Mouse (Mus musculus) liver (tissue): ENCODE measurements around the gene Olfr665.
"Not testable (repeated sequence)": the region's sequence is repeated elsewhere in the genome, so short reads cannot be mapped to it uniquely, and the experiment has no call there.

Source experiments
- DNase-seq: peaks from one replicate; pipeline ENCODE4 v3.0.0-alpha.2; 2020; ENCODE audit warnings: mixed read lengths

Olfr665 gene

GRCm38 (mm10) chr7:104877731-104878130 is at the start of gene Olfr665:
Gene Olfr665 (plus strand): TSS chr7:104878031.
- no peak for DNase-seq

- DNase-seq, result no peak
Measured at GRCm38 (mm10) chr7:104842503-104842902, 35.3 kb upstream of the Olfr665 start, which contains the start of gene Usp17lb. Gene Usp17lb (minus strand): TSS chr7:104842603.

- no peak for DNase-seq
Measured at GRCm38 (mm10) chr7:104843731-104844287, 34.0 kb upstream of the Olfr665 start.

- not testable (repeated sequence) for DNase-seq
Measured at GRCm38 (mm10) chr7:104851546-104851945, 26.3 kb upstream of the Olfr665 start.

- DNase-seq, result no peak
Measured at GRCm38 (mm10) chr7:104855248-104855750, 22.5 kb upstream of the Olfr665 start.

- DNase-seq, result not testable (repeated sequence)
Measured at GRCm38 (mm10) chr7:104856709-104857108, 21.1 kb upstream of the Olfr665 start, which contains the start of gene Usp17la. Gene Usp17la (plus strand): TSS chr7:104857009.

- DNase-seq, result no peak
Measured at GRCm38 (mm10) chr7:104857683-104858082, 20.1 kb upstream of the Olfr665 start.

GRCm38 (mm10) chr7:104861381-104861780 is 16.4 kb upstream of the Olfr665 start:
- DNase-seq, result no peak

GRCm38 (mm10) chr7:104895852-104896251 is 18.0 kb downstream of the Olfr665 start, which contains the start of gene Olfr666:
Gene Olfr666 (minus strand): TSS chr7:104895952.
- DNase-seq, result no peak

GRCm38 (mm10) chr7:104921382-104921781 is 43.6 kb downstream of the Olfr665 start, which contains the start of gene Olfr667:
Gene Olfr667 (minus strand): TSS chr7:104921482.
- DNase-seq, result no peak

GRCm38 (mm10) chr7:104927957-104928356 is 50.1 kb downstream of the Olfr665 start, which contains the start of gene Olfr668:
Gene Olfr668 (minus strand): TSS chr7:104928057.
- no peak for DNase-seq
